ENCODE assay signal across 15 mouse cellular contexts in genomic region chr12:106293117-106293516, GRCm38 (mm10).
DNase-seq lines count a peak whose midpoint lies in the region; ATAC-seq and TF ChIP-seq lines count a peak whose summit lies in the region.
"Had no signal": no experiment of that assay in that cellular context is flagged by ENCODE, and none has a peak within 500 bp of the region (broad histone marks: within the 10 kb centered on the region; RNA-seq: fewer than 3 reads in every experiment).

No protein-coding gene starts in this region.

- no peaks in the 10 kb centered on the region for H3K36me3 ChIP-seq in intestine, postnatal 0 days (ENCODE audit: control insufficient read depth, insufficient read depth)
- no peaks in the 10 kb centered on the region for H3K36me3 ChIP-seq in intestine, embryonic 15.5 days
- H3K36me3 ChIP-seq in lung, postnatal 0 days (ENCODE audit: insufficient read depth, low read length): no peaks in the 10 kb centered on the region
- H3K36me3 ChIP-seq: heart, embryonic 10.5 days; kidney, embryonic 15.5 days had no signal

- TF ChIP-seq EP300 in lung, postnatal 0 days (IDR thresholded peaks at IDR 0.05): no peak

- no peak overlapping the region for H3K4me3 ChIP-seq in intestine, postnatal 0 days (ENCODE audit: low read depth, low read length)
- no peak overlapping the region for H3K4me3 ChIP-seq in intestine, embryonic 15.5 days (replicated peaks)
- H3K4me3 ChIP-seq in lung, postnatal 0 days (ENCODE audit: low read depth, low read length): no peak overlapping the region
- H3K4me3 ChIP-seq: heart, embryonic 10.5 days; kidney, embryonic 15.5 days had no signal

- TF ChIP-seq CTCF in intestine, postnatal 0 days (IDR thresholded peaks at IDR 0.05; ENCODE audit: low read depth): peak; percentile 43
- 0 out of 2 replicates have a peak, but pooled peaks have one; percentile 12 for TF ChIP-seq CTCF in lung, postnatal 0 days (IDR thresholded peaks at IDR 0.05)

- no peak overlapping the region for H3K4me2 ChIP-seq in intestine, postnatal 0 days (replicated peaks; ENCODE audit: low read depth)
- no peak overlapping the region for H3K4me2 ChIP-seq in intestine, embryonic 15.5 days (replicated peaks)
- H3K4me2 ChIP-seq in lung, postnatal 0 days (replicated peaks; ENCODE audit: low read depth, low read length): no peak overlapping the region
- H3K4me2 ChIP-seq: kidney, embryonic 15.5 days had no signal

- no peak for ATAC-seq in intestine, postnatal 0 days
- no peak for ATAC-seq in intestine, embryonic 15.5 days
- ATAC-seq in lung, postnatal 0 days: no peak
- ATAC-seq in activated CD4-positive, CD25-positive, alpha-beta regulatory T cell, adult 4 months: peak; percentile 81
- ATAC-seq: hindbrain, embryonic 16.5 days had no signal

- H3K4me1 ChIP-seq in intestine, postnatal 0 days (replicated peaks; ENCODE audit: control insufficient read depth, insufficient read depth, low read length): no peaks in the 10 kb centered on the region
- H3K4me1 ChIP-seq in intestine, embryonic 15.5 days (replicated peaks): no peaks in the 10 kb centered on the region
- no peaks in the 10 kb centered on the region for H3K4me1 ChIP-seq in lung, postnatal 0 days (ENCODE audit: insufficient read depth, low read depth, low read length)

- no peaks in the 10 kb centered on the region for H3K27me3 ChIP-seq in intestine, postnatal 0 days (replicated peaks; ENCODE audit: control insufficient read depth, insufficient read depth, low read length)
- H3K27me3 ChIP-seq in intestine, embryonic 15.5 days (replicated peaks): no peaks in the 10 kb centered on the region
- no peaks in the 10 kb centered on the region for H3K27me3 ChIP-seq in lung, postnatal 0 days (replicated peaks; ENCODE audit: insufficient read depth, low read length)
- H3K27me3 ChIP-seq: kidney, embryonic 15.5 days had no signal

- 54% methylated on average over 5 of the region's 5 CpGs for WGBS in intestine, postnatal 0 days
- WGBS in intestine, embryonic 15.5 days: 56% methylated on average over 5 of the region's 5 CpGs
- WGBS in lung, postnatal 0 days: 39% methylated on average over 5 of the region's 5 CpGs

- H3K9me3 ChIP-seq in intestine, postnatal 0 days (ENCODE audit: control insufficient read depth): no peaks in the 10 kb centered on the region
- H3K9me3 ChIP-seq in intestine, embryonic 15.5 days: no peaks in the 10 kb centered on the region
- no peaks in the 10 kb centered on the region for H3K9me3 ChIP-seq in lung, postnatal 0 days (ENCODE audit: low read length)
- H3K9me3 ChIP-seq: heart, embryonic 10.5 days; kidney, embryonic 15.5 days had no signal

- H3K27ac ChIP-seq in intestine, postnatal 0 days (ENCODE audit: low read depth, low read length): no peak overlapping the region
- H3K27ac ChIP-seq in intestine, embryonic 15.5 days: no peak overlapping the region
- no peak overlapping the region for H3K27ac ChIP-seq in lung, postnatal 0 days (ENCODE audit: low read length)
- H3K27ac ChIP-seq: heart, embryonic 10.5 days; kidney, embryonic 15.5 days had no signal

- no peak overlapping the region for H3K9ac ChIP-seq in intestine, postnatal 0 days (ENCODE audit: low read depth, low read length)
- H3K9ac ChIP-seq in intestine, embryonic 15.5 days: no peak overlapping the region
- no peak overlapping the region for H3K9ac ChIP-seq in lung, postnatal 0 days (replicated peaks; ENCODE audit: low read depth)
- H3K9ac ChIP-seq: kidney, embryonic 15.5 days had no signal

- no peak for DNase-seq in lung, postnatal 0 days (ENCODE audit: low spot score)
- DNase-seq in lung, adult 18-20 months: no peak
- DNase-seq in thymus, postnatal 14 days: peak; percentile 62
- no peak for DNase-seq in layer of hippocampus, adult 18-20 months (ENCODE audit: low spot score in 2 of 2)
- DNase-seq in frontal cortex, postnatal 14 days (ENCODE audit: low spot score in 2 of 2): no peak
- DNase-seq: adrenal gland, adult 8-10 months; B cell, adult 2 months; gastrocnemius, postnatal 25 days; right cerebral cortex, postnatal 4 days had no signal
